Mouse (Mus musculus): ENCODE measurements around the gene Rin1.
"Not testable (repeated sequence)": the region's sequence is repeated elsewhere in the genome, so short reads cannot be mapped to it uniquely, and the experiment has no call there.

The Rin1 gene

GRCm38 (mm10) chr19:5050047-5050905 is at the start of gene Rin1:
Rin1 (plus strand) TSS chr19:5050481.
- in situ Hi-C loops (cut with MseI, MboI), result no loop called here

- in situ Hi-C loops (cut with MseI, MboI), result no loop called here
These were observed 48.4 kb upstream of the Rin1 start for GRCm38 (mm10) chr19:5001666-5002406.

DNA sequence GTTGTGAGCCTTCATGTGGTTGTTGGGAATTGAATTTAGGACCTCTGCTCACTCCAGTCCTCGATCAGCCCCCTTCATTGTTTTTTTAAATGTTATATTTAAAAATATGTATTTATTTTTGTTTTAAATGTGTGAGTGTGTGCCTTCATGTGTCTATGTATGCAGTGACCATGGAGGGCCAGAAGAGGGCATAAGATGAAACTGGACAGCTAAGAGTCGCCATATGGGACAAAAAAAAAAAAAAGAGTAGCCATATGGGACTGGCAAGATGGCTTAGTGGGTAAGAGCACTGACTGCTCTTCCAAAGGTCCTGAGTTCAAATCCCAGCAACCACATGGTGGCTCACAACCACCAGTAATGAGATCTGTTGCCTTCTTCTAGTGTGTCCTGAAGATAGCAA is 46.6 kb upstream of the Rin1 start:
- in situ Hi-C loops (cut with MseI, MboI), result not testable (repeated sequence)

GRCm38 (mm10) chr19:5004925-5005324 is 45.4 kb upstream of the Rin1 start:
- in situ Hi-C loops (cut with MseI, MboI), result no loop called here

DNA sequence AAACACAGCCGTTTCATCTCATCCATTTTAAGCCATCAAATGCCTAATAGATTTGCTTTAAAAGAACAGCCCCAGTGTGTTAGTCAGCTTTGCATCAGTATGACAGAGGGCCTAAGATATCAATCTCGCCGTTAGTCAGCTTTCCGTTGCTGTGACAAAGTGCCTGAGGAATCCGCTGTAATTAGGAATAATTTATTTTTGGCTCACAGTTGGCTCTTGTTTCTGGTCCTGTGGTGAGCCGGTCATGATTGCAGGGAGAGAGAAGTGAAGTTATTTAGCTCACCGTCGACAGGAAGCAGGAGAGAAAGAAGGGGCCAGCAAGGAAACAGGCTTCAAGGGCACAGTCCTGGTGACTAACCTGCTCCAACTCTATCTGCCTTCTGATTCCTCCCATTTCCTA is 37.1 kb upstream of the Rin1 start:
- in situ Hi-C loops (cut with MseI, MboI), result no loop called here

DNA sequence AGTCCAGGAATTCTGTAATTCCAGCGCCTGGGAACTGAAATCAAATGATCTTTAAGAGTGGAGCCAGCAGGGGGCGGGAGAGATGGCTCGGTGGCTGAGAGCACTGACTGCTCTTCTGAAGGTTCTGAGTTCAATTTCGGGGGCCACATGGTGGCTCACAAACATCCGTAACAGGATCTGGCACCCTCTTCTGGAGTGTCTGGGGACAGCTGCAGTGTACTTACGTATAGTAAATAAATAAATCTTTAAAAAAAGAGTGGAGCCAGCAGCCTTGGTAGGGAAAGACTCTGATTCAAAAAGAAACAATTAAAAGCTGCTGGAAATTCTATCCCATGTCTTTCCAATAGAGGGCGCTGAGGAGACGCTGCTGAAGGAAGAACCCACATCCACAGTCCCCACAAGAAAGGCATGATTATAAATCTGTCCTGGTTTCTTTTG is 35.3 kb upstream of the Rin1 start:
- in situ Hi-C loops (cut with MseI, MboI), result no loop called here

DNA sequence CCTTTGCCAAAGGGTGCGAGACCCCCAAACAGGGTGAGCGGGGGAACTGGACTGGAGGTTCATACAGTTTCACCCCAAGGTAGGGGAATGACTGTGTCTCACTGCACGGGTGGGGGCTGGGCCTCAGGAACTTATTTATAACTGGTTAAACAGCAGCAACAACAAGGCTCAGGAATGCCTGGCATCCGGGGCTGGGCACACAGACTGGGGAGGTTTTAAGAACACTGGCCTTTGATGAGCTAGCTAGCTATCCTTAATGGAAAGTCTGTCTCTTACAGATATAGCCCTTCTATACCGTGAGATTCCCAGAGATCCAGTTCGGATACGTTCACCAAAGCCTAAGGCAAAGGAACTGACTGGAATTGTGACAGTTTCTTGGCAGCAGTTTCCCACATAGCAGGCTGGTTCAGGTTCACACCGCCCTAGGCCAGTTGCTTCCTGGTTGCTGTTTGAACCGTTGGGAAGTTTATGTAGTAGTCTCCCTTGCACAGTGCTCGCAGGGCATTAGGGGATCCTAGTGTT is 34.0 kb upstream of the Rin1 start:
- in situ Hi-C loops (cut with MseI, MboI), result no loop called here

- in situ Hi-C loops (cut with MseI, MboI), result no loop called here
These were observed 33.5 kb upstream of the Rin1 start for GRCm38 (mm10) chr19:5016782-5017181.

DNA sequence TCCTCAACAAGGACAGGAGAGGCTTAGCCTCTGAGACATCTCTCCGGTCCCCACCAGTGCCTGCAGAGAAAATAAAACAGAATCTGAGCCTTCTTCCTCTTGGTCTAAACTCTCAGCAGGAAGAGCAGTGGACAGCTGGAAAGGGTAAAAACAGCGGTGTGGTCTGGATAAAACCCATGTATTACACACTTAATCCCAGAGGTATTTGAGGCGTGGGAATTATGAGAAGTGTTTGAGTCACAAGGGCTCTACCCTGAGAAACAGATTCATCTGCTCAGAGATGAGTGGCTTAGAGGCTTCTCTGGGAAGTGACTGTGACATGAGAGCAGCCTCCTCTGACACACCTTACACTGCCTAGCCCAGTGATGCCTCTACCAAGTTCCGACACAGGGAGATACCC is 32.7 kb upstream of the Rin1 start:
- in situ Hi-C loops (cut with MseI, MboI), result no loop called here

GRCm38 (mm10) chr19:5018191-5018590 is 32.1 kb upstream of the Rin1 start:
- in situ Hi-C loops (cut with MseI, MboI), result no loop called here

GRCm38 (mm10) chr19:5021416-5021815 is 28.9 kb upstream of the Rin1 start:
- in situ Hi-C loops (cut with MseI, MboI), result no loop called here

DNA sequence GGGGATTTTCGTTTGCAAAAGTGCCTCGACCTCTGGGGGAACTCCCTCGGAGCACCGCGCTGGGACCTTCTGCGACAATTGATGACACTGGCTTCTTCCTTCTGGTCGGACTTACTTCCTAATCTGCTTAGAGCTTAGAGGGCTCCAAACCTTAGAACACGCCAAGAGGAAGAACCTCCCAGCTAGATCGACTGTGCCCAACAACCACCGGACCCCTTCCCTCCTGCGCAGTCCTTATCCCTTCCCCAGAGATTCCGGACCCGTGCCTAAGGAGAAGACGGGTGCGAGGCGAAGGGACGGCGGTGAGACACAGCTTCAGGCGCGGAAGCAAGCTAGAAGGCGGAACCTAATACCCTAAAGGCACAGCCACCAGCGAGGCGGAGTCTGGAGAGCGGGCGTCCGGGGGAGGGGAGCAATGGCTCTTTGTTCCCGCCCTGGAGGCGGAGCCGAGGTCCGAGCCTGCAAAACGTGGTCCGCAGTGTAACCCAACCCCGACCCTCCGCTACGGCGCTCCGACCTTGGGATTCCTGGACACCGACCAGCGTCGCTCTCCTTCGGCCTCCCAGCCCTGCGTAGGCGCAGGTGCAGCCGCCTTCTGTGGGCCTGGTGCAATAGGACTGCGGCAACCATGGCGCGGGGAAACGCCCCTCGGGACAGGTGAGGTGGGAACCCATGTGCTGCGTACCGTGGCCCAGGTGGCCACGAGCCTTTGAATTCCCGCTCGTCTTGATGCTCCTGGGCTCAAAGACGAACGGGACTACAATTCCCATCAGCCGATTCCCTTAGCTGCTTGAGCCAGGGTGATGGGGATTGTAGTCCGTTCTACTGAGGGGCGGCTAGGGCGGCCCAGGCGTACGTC is 26.4 kb upstream of the Rin1 start, which contains the start of gene Slc29a2:
Gene Slc29a2, plus strand, starts transcription at position 240 of the 859 bp plus-strand sequence.
- in situ Hi-C loops (cut with MseI, MboI), result no loop called here

DNA sequence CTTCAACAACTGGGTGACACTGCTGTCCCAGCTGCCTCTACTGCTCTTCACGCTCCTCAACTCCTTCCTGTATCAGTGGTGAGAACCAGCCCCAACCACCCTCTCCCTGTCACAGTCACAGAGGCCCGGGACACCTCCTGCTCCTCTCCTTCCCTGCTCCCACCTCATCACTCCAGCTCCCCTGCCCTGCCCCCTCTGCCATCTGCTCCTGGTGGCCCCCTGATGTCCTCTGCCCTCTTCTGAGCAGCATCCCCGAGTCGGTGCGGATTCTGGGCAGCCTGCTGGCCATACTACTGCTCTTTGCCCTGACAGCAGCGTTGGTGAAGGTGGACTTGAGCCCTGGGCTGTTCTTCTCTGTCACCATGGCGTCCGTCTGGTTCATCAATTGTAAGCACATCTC is 24.2 kb upstream of the Rin1 start:
- in situ Hi-C loops (cut with MseI, MboI), result no loop called here

DNA sequence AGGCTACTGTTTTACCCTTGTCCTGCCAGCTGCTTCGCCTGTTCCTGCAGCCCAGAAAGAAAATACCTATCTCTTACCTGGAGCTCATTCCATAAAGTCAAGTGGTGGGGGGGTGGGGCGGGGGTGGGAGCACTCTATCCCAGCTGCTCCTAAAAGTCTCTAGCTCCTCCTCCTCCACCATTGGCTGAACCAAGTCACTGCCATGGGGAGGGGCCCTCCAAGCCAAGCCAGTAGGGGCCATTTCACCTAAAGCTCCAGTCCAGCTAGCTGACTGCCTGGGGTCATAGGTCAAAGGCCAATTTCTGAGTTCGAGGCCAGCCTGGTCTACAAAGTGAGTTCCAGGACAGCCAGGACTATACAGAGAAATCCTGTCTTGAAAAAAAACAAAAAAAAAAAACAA is 17.6 kb upstream of the Rin1 start:
- in situ Hi-C loops (cut with MseI, MboI), result no loop called here

GRCm38 (mm10) chr19:5036577-5036976 is 13.7 kb upstream of the Rin1 start:
- in situ Hi-C loops (cut with MseI, MboI), result no loop called here

DNA sequence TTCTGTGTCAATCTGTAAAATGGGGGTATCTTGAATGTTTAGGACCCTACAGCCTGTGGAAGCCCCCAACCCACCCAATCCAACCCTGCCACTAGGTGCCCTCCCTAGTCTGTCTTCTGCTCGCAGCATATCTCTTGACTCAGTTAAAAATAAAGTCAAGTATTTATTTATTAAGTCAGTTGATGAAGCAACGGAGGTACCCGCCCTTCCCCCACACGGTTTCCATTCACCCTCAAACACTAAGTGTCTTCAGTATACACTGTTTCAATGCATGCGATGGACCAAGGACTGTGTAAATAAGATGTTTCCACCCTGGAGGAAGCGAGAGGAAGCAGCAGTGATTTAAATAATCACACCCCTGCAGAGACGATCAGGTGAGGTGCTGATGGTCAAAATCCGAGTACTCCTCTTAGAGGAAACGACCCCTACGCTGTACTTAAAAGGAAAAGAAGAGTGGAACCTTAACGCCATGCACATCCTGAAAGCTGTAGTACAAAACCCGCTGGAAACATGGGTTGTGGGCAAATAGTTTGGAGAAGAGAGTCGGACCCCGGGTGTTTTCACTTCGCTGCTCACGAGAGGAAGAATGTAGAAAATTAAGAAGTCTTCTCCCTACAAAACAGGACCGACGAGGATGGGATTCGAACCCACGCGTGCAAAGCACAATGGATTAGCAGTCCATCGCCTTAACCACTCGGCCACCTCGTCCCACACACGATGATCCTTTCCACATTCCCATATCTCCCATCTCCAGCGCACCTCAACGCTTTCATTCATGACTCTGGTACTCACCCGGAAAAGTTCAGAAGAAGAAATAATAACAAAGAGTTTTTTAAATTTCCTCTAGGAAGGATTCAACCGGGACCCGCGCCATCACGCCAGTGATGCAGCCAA is 12.4 kb upstream of the Rin1 start:
- in situ Hi-C loops (cut with MseI, MboI), result no loop called here

- in situ Hi-C loops (cut with MseI, MboI), result no loop called here
These were observed 11.5 kb upstream of the Rin1 start, which contains the start of the genes B4gat1 and AC124502.3 for GRCm38 (mm10) chr19:5038709-5039156. B4gat1 (plus strand) TSS chr19:5038826. AC124502.3 (plus strand) TSS chr19:5038891.

- in situ Hi-C loops (cut with MseI, MboI), result no loop called here
These were observed 10.8 kb upstream of the Rin1 start for GRCm38 (mm10) chr19:5039301-5040114.

- in situ Hi-C loops (cut with MseI, MboI), result no loop called here
These were observed 9.3 kb upstream of the Rin1 start, which contains the start of gene Brms1 for GRCm38 (mm10) chr19:5040862-5041523. Brms1 (plus strand) TSS chr19:5041354.

Data from mouse trophoblast stem cell (cell line).